Mouse (Mus musculus) intestine, embryonic 14.5 days (tissue): ENCODE results near the gene Hsd3b1. TPM values are rescaled to one million over a fixed set of nuclear protein-coding genes. Genes with fewer than 3 reads are reported as not detected.

Experiments used
- ATAC-seq: fragments of 200-750 bp; cut with Nextera tagmentation; replicated peaks from 2 replicates; pipeline ENCODE4 v1.8.0; 2017; ENCODE audit warnings: low read depth, moderate number of reproducible peaks, moderate TSS enrichment, moderate library complexity; ENCODE audit not compliant: low FRiP score, low TSS enrichment
- DNase-seq: peaks from one replicate; pipeline ENCODE4 v3.0.0-alpha.2; 2018; ENCODE audit warnings: low spot score
- H3K27ac ChIP-seq: fragments of 300-500 bp; sonication (generic); 2 replicates; pipeline ENCODE4 v1.5.1; 2014; ENCODE audit warnings: low read depth, mild to moderate bottlenecking, control low read depth
- H3K27me3 ChIP-seq: fragments of 300-500 bp; sonication (generic); replicated peaks from 2 replicates; pipeline ENCODE4 v1.6.1; 2014; ENCODE audit warnings: low read length, control low read depth; ENCODE audit not compliant: control insufficient read depth, insufficient read depth
- H3K36me3 ChIP-seq: fragments of 300-500 bp; sonication (generic); 2 replicates; pipeline ENCODE4 v1.6.1; 2014; ENCODE audit warnings: low read length, control low read depth; ENCODE audit not compliant: control insufficient read depth, insufficient read depth
- H3K4me1 ChIP-seq: fragments of 300-500 bp; sonication (generic); replicated peaks from 2 replicates; pipeline ENCODE4 v1.6.1; 2014; ENCODE audit warnings: low read length, control low read depth, mixed read lengths; ENCODE audit not compliant: control insufficient read depth, insufficient read depth
- H3K4me2 ChIP-seq: fragments of 300-500 bp; sonication (generic); 2 replicates; pipeline ENCODE4 v1.6.1; 2014; ENCODE audit warnings: low read length
- H3K4me3 ChIP-seq: fragments of 300-500 bp; sonication (generic); 2 replicates; pipeline ENCODE4 v1.5.1; 2014; ENCODE audit warnings: low read depth, low read length, control low read depth, mixed read lengths
- H3K9ac ChIP-seq: fragments of 300-500 bp; sonication (generic); 2 replicates; pipeline ENCODE4 v1.6.1; 2014; ENCODE audit warnings: mild to moderate bottlenecking, low read length
- H3K9me3 ChIP-seq: fragments of 300-500 bp; sonication (generic); 2 replicates; pipeline ENCODE4 v1.6.1; 2016; ENCODE audit warnings: low read length, control low read depth; ENCODE audit not compliant: control insufficient read depth
- whole genome bisulfite sequencing: fragments of 180-500 bp; shearing (Covaris S2); extraction: QIAGEN DNeasy Blood & Tissue Kit; methylation state at CpG from one replicate; pipeline ENCODE4 v1.1.7; 2014; 5-methylcytosine and 5-hydroxymethylcytosine counted together
- polyA plus RNA-seq: library from polyadenylated mRNA; unstranded; fragments of >200 nt; fragmentation: Nextera tagmentation; extraction: Ambion mirVana; gene quantifications from 2 replicates; pipeline ENCODE4 v1.2.1, GENCODE M21; 2014

The Hsd3b1 gene
- polyA plus RNA-seq, 1 experiment from 2014 or later, result 0.15 TPM

DNA sequence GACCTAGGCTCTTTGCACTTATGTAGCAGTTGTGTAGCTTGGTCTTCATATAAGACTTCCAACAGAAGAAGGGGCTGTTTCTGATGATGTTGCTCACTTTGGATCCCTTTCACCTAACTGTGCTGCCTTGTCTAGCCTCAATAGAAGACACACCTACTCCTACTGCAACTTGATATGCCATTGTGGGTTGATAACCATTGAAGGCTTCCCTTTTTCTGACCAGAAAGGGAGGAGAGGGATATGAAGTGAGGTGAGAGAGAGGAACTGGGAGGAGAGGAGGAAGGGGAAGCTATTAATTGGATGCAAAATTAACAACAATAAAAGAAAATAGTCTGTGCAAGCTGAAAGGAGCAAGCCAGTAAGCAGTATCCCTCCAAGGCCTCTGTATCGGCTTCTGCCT lies 3.2 kb upstream of the Hsd3b1 start:
- no peak overlapping the region for H3K4me2 ChIP-seq
- H3K27ac ChIP-seq, result no peak overlapping the region
- H3K4me3 ChIP-seq, result no peak overlapping the region
- H3K9ac ChIP-seq, result no peak overlapping the region
- no peaks in the 10 kb centered on the region for H3K36me3 ChIP-seq
- WGBS, result 90% methylated on average over 1 of the region's 1 CpGs
- ATAC-seq (no peak), DNase-seq (no peak)
- H3K9me3 ChIP-seq, result no peaks in the 10 kb centered on the region
- H3K4me1 ChIP-seq, result no peaks in the 10 kb centered on the region
- H3K27me3 ChIP-seq, result no peaks in the 10 kb centered on the region

GRCm38 (mm10) chr3:98858051-98858450 lies 1.5 kb downstream of the Hsd3b1 start:
- no peak overlapping the region for H3K4me3 ChIP-seq
- no peaks in the 10 kb centered on the region for H3K4me1 ChIP-seq
- no peaks in the 10 kb centered on the region for H3K27me3 ChIP-seq
- H3K9me3 ChIP-seq, result no peaks in the 10 kb centered on the region
- ATAC-seq (no peak), DNase-seq (no peak)
- 78% methylated on average over 2 of the region's 2 CpGs for WGBS
- no peak overlapping the region for H3K27ac ChIP-seq
- no peaks in the 10 kb centered on the region for H3K36me3 ChIP-seq
- no peak overlapping the region for H3K9ac ChIP-seq
- no peak overlapping the region for H3K4me2 ChIP-seq

DNA sequence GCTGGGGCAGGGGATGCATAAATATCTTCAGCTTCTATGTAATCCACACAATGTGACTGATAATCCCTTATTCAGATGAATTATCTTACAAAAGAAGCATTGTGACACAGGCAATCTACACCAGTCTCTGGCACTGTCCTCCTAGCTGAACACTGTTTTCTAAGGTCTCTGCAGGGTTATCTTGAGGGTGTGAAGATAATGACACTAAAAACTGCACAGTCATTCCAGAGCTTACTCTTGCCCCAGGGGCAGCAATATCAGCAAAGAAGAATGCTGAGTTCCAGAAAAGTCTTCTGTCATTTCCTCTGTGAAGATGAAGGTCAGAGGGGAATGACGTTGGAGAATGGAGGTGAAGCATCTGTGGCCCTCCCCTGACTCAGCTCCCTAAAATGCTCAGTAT lies 2.7 kb downstream of the Hsd3b1 start:
- Histone ChIP-seq H3K9me3 (no peaks in the 10 kb centered on the region), H3K27ac (no peak overlapping the region), H3K4me1 (no peaks in the 10 kb centered on the region), H3K27me3 (no peaks in the 10 kb centered on the region), H3K4me2 (no peak overlapping the region), H3K36me3 (no peaks in the 10 kb centered on the region), H3K9ac (no peak overlapping the region), H3K4me3 (no peak overlapping the region)
- DNase-seq (no peak), ATAC-seq (no peak)
- WGBS, result 39% methylated on average over 1 of the region's 1 CpGs

- H3K36me3 ChIP-seq, result no peaks in the 10 kb centered on the region
- 63% methylated on average over 3 of the region's 3 CpGs for WGBS
- no peak overlapping the region for H3K9ac ChIP-seq
These were observed 4.4 kb downstream of the Hsd3b1 start for GRCm38 (mm10) chr3:98855160-98855559.

DNA sequence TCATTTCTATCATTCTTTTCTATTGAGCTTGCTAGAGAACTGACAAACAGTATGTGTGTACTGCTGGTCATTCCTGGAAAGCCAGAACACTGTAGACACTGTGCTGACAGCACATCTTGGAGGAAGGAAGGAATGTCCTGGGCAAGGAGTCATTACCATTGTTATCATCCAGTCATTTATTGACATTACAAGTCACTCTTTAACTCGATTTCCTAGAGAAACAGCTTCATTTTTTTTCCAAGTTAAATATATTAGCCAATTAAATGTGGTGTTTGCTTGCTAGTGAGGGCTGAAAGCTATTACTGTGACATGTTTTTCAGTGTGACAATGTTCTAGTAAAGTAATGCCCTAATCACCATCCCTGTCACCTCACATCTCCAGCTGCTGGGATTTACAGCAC lies 5.9 kb downstream of the Hsd3b1 start:
- Histone ChIP-seq H3K27me3 (no peaks in the 10 kb centered on the region), H3K4me3 (no peak overlapping the region), H3K36me3 (no peaks in the 10 kb centered on the region), H3K9ac (no peak overlapping the region), H3K27ac (no peak overlapping the region), H3K4me1 (no peaks in the 10 kb centered on the region), H3K4me2 (no peak overlapping the region), H3K9me3 (no peaks in the 10 kb centered on the region)
- WGBS, result 24% methylated on average over 1 of the region's 1 CpGs
- ATAC-seq (0 out of 2 replicates have a peak, but pooled peaks have one; percentile 55), DNase-seq (no peak)

More at GRCm38 (mm10) chr3:98855160-98855559, 4.4 kb downstream of the Hsd3b1 start:
- ATAC-seq (no peak), DNase-seq (no peak)
- Histone ChIP-seq H3K9me3 (no peaks in the 10 kb centered on the region), H3K4me3 (no peak overlapping the region), H3K27ac (no peak overlapping the region), H3K4me1 (no peaks in the 10 kb centered on the region), H3K27me3 (no peaks in the 10 kb centered on the region), H3K4me2 (no peak overlapping the region)

DNA sequence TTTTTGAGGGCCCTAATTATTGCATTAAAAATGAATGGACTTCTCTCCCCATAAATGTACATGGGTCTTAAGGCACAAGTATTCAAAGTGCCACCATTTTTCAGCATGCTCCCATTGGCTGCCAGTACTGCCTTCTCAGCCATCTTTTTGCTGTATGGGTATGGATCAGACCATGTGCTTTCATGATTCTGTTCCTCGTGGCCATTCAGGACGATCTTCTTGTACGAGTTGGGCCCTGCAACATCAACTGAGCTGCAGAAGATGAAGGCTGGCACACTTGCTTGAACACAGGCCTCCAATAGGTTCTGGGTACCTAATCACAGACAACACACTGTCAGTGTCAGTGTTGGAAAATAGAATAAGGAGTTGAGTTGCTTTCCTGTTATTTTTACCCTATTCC lies 6.5 kb downstream of the Hsd3b1 start:
- no peak overlapping the region for H3K27ac ChIP-seq
- ATAC-seq, result no peak
- no peak overlapping the region for H3K4me3 ChIP-seq
- WGBS, result 93% methylated on average over 3 of the region's 3 CpGs
- no peaks in the 10 kb centered on the region for H3K4me1 ChIP-seq
- H3K9me3 ChIP-seq, result no peaks in the 10 kb centered on the region
- DNase-seq, result no peak
- H3K27me3 ChIP-seq, result no peaks in the 10 kb centered on the region
- no peak overlapping the region for H3K9ac ChIP-seq
- H3K4me2 ChIP-seq, result no peak overlapping the region
- no peaks in the 10 kb centered on the region for H3K36me3 ChIP-seq

- Histone ChIP-seq H3K27me3 (no peaks in the 10 kb centered on the region), H3K9ac (no peak overlapping the region), H3K27ac (no peak overlapping the region), H3K36me3 (no peaks in the 10 kb centered on the region), H3K9me3 (no peaks in the 10 kb centered on the region), H3K4me2 (no peak overlapping the region), H3K4me1 (no peaks in the 10 kb centered on the region), H3K4me3 (no peak overlapping the region)
- ATAC-seq (no peak), DNase-seq (no peak)
- WGBS, result 81% methylated on average over 6 of the region's 6 CpGs
These were observed 7.0 kb downstream of the Hsd3b1 start for GRCm38 (mm10) chr3:98852631-98853030.

DNA sequence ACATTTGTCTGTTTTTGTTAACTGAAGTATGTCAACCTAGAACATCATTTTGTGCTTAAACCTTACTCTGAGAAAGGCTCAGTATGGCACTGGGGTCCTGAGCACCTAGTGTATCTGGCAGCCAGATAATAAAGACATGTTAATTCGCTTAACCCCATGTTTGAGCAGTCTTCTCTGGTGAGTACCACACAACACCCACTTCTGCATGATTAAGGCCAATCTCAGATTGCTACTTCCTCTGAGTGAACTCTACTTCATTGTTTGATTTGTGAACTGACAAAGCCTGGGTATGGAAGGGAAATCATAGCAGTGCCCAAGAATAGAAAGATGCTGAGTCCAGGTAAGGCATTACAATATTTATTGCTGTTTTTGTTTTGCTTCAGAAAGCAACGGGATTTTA lies 7.7 kb downstream of the Hsd3b1 start:
- Histone ChIP-seq H3K36me3 (no peaks in the 10 kb centered on the region), H3K27ac (no peak overlapping the region), H3K9me3 (no peaks in the 10 kb centered on the region), H3K4me3 (no peak overlapping the region), H3K4me1 (no peaks in the 10 kb centered on the region), H3K4me2 (no peak overlapping the region), H3K27me3 (no peaks in the 10 kb centered on the region), H3K9ac (no peak overlapping the region)
- ATAC-seq (no peak), DNase-seq (no peak)
- 73% methylated on average over 2 of the region's 2 CpGs for WGBS

- DNase-seq (no peak), ATAC-seq (no peak)
- Histone ChIP-seq H3K27me3 (no peaks in the 10 kb centered on the region), H3K36me3 (no peaks in the 10 kb centered on the region), H3K9ac (no peak overlapping the region), H3K4me1 (no peaks in the 10 kb centered on the region), H3K4me2 (no peak overlapping the region), H3K4me3 (no peak overlapping the region), H3K27ac (no peak overlapping the region), H3K9me3 (no peaks in the 10 kb centered on the region)
- WGBS, result 81% methylated on average over 5 of the region's 5 CpGs
These were observed 9.3 kb downstream of the Hsd3b1 start for GRCm38 (mm10) chr3:98850262-98850661.
